12 mouse cellular contexts compared by ENCODE assay signal in genomic region chr2:106527008-106527407, GRCm38 (mm10).
DNase-seq lines count a peak whose midpoint lies in the region; ATAC-seq and TF ChIP-seq lines count a peak whose summit lies in the region.
"Had no signal": no experiment of that assay in that cellular context is flagged by ENCODE, and none has a peak within 500 bp of the region (broad histone marks: within the 10 kb centered on the region; RNA-seq: fewer than 3 reads in every experiment).

No protein-coding gene starts in this region.

- peak; percentile 36 for DNase-seq in kidney, postnatal 0 days (ENCODE audit: low spot score)
- no peak for DNase-seq in kidney, adult 18-20 months
- peak; percentile 73 for DNase-seq in embryo, embryonic 10.5 days (ENCODE audit: low spot score)
- DNase-seq in forebrain, postnatal 0 days, result no peak
- DNase-seq in mesoderm, embryonic 11.5 days (ENCODE audit: low read depth, low spot score), result peak; percentile 55
- no peak for DNase-seq in frontal cortex, postnatal 36 days (ENCODE audit: low spot score in 2 of 2)
- DNase-seq in adrenal gland, postnatal 10 days, result no peak
- DNase-seq: cerebellum, adult 2 months; gastrocnemius, postnatal 10 days; thymus, postnatal 36 days had no signal

- no peak for TF ChIP-seq CTCF in kidney, postnatal 0 days (IDR thresholded peaks at IDR 0.05; ENCODE audit: low read depth)
- TF ChIP-seq CTCF in forebrain, postnatal 0 days (IDR thresholded peaks at IDR 0.05; ENCODE audit: low read depth), result no peak

- 55% methylated on average over 2 of the region's 2 CpGs for WGBS in kidney, postnatal 0 days
- WGBS in forebrain, postnatal 0 days, result 37% methylated on average over 2 of the region's 2 CpGs

- no peaks in the 10 kb centered on the region for H3K36me3 ChIP-seq in kidney, postnatal 0 days (ENCODE audit: insufficient read depth, low read length)
- H3K36me3 ChIP-seq in forebrain, postnatal 0 days (ENCODE audit: insufficient read depth), result no peaks in the 10 kb centered on the region

- no peak for ATAC-seq in kidney, postnatal 0 days (replicated peaks; ENCODE audit: low FRiP score, low read depth)
- ATAC-seq in forebrain, postnatal 0 days, result peak; percentile 74
- ATAC-seq in cerebellum, adult (ENCODE audit: insufficient number of reproducible peaks, low FRiP score, low TSS enrichment), result no peak
- ATAC-seq: intestine, embryonic 16.5 days had no signal

- no peaks in the 10 kb centered on the region for H3K27me3 ChIP-seq in kidney, postnatal 0 days (ENCODE audit: insufficient read depth, low read length)
- H3K27me3 ChIP-seq in forebrain, postnatal 0 days (ENCODE audit: insufficient read depth, low read length), result no peaks in the 10 kb centered on the region

- no peaks in the 10 kb centered on the region for H3K9me3 ChIP-seq in kidney, postnatal 0 days (replicated peaks; ENCODE audit: low read length)
- H3K9me3 ChIP-seq in forebrain, postnatal 0 days (ENCODE audit: low read length), result no peaks in the 10 kb centered on the region

- H3K9ac ChIP-seq in kidney, postnatal 0 days (ENCODE audit: low read depth, low read length), result no peak overlapping the region
- H3K9ac ChIP-seq in forebrain, postnatal 0 days, result no peak overlapping the region

- no peak overlapping the region for H3K4me2 ChIP-seq in kidney, postnatal 0 days (ENCODE audit: low read length)
- no peak overlapping the region for H3K4me2 ChIP-seq in forebrain, postnatal 0 days (ENCODE audit: low read depth)

- H3K4me1 ChIP-seq in kidney, postnatal 0 days (replicated peaks; ENCODE audit: insufficient read depth, low read length), result 0 out of 2 replicates have a peak, but pooled peaks cover 2% of the 10 kb centered on the region
- no peaks in the 10 kb centered on the region for H3K4me1 ChIP-seq in forebrain, postnatal 0 days (ENCODE audit: insufficient read depth)

- H3K27ac ChIP-seq in kidney, postnatal 0 days, result no peak overlapping the region
- H3K27ac ChIP-seq in forebrain, postnatal 0 days (ENCODE audit: low read depth, low read length), result no peak overlapping the region

- H3K4me3 ChIP-seq in kidney, postnatal 0 days (replicated peaks; ENCODE audit: low read depth, low read length), result no peak overlapping the region
- H3K4me3 ChIP-seq in forebrain, postnatal 0 days (ENCODE audit: low read depth, low read length), result no peak overlapping the region

Comparison
In these comparisons a context has a peak if more than half of its experiments do, and no peak if none do; other contexts are left out.
1. DNase-seq: peak in kidney, postnatal 0 days (single experiment), embryo, embryonic 10.5 days (single experiment) and mesoderm, embryonic 11.5 days (single experiment); none in kidney, adult 18-20 months (single experiment), forebrain, postnatal 0 days (single experiment), frontal cortex, postnatal 36 days (0 of 2) and adrenal gland, postnatal 10 days (single experiment).